Mouse (Mus musculus): ENCODE results near the gene Ttyh2.

Gene Ttyh2

DNA sequence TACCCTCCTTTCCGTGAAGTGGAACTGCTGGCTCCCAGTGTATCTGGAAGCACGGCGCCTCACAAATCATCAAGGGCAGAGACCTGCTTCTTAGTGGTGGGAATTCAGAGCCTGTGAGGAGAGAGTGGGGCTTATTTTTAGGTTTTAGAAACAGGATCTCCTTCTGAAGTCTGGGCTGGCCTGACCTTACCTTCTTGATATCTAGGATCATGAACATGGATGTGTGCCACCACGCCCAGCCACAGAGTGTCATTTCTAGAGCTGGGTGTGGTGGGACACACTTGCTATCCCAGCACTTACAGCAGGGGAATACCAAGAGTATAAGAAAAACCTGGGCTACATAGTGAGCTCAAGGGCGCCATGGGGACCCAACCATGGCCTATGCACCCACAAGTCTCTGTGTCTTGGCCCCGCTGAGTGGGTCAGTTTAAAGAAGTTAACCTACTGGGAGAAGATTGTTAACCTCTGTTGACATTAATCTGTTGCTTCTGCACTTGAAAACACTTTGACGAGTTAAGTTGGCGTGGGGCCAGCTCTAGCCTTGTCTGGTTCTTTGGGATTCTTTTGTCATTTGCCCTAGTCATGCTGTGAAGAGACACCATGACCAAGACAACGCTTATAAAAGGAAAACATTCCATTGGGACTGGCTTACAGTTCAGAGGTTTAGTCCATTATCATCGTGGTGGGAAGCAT, 7.9 kb downstream of the Ttyh2 start:
- DNase-seq: no peak

DNA sequence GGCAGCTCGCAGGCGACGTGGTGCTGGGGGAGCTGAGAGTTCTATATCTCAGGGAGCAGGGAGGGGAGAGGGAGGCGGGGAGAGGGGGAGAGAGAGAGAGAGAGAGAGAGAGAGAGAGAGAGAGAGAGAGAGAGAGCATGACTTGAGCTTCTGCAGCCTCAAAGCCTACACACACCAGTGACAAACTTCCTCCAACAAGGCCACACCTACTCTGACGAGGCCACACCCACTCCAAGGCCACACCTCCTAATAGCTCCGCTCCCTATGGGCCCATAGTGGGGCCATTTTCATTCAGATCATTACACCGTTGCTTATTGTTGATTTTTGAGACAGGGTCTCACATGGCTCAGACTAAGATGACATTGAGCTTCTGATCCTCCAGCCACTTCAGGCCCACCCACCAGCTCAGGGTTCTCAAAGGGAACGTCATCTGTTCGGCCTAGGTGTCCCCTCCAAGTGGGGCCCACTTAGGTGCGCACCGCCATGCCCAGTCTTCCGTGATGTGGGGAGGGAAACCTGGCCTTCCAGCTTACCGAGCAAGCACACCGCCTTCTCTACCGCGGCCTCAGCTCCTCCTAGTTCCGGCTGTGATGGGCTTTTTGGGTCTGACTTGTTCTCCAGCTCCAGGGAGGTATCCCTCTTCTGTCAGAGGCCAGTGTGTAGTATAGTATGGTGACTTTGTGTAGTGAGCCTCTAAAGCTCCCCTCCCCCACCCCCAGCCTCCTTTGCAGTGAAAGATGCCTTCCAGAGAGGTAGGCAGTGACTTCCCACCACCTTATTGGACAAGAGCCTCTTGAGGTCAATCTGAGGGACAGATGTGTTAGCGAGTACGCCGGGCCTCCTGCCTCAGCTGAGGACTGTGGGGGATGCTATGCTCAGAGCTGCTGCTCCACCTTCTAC, 8.7 kb downstream of the Ttyh2 start:
- peak; percentile 48 for DNase-seq

DNA sequence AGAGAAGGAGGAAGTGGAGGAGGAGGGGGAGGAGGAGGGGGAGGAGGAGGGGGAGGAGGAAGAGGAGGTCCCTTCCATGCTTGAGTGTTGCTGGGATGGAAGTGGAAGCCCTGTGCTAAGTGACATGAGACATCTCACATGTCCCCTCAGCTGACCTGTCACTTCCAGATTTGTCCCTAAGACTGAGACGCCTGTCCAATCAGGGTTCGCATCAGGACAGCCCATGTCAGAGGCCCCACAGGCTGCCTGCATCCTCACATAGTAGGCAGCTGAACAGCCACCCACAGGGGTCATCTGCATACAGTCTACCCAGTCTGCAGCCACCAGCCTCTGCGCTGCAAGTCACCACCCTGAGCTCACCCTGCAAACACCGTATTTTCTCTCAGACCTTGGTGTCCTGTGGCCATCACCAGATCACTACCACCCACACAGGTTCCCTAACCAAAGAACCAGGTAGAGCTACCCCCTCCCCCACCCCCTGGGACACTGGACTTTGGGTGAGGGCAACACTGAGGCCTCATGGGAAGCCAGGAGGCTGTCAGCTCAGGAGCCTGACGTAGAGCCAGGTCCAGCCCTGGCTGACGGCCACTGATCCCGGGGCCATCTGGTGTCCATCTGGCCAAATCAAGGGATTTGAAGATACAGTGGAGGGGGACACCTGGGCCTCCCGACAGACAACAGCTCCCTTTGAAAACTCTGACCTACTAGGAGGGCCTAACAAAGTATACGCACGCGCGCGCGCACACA, 9.6 kb downstream of the Ttyh2 start:
- peak; percentile 60 for DNase-seq

- no peak for DNase-seq
Measured at GRCm38 (mm10) chr11:114685526-114686040, 10.4 kb downstream of the Ttyh2 start.

DNA sequence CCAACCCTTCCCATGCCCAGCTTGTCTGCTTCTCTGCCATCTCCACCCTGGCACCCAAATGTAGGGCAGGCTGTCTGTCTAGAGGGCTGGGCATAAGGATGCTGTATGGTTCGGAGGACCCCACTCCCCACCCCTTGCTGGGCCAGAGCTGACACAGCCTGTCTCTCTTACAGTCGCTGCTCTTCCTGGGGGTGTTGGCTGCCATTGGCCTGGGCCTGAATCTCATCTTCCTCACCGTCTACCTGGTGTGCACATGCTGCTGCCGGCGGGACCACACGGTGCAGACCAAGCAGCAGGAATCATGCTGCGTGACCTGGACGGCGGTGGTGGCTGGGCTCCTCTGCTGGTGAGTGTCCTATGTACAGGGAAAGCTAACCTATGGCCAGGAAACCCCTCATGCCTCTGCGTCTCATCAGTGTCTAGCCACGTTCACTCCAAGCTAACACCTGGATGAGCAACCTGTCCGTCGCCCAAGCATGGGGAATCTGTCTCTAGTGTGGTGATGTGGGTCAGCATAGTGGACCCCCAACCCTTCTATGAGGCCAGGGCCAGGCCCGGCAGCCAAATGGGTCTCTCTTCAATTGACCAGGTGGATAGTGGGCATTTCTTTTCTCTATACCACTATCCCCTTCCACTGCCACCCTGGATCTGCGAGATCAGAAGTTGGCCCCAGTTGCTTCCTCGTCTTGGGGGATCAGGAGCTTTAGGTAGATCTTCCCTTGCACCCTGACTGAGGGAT, 11.2 kb downstream of the Ttyh2 start:
- DNase-seq: no peak

GRCm38 (mm10) chr11:114687574-114688188, 12.4 kb downstream of the Ttyh2 start:
- DNase-seq: no peak

- DNase-seq: no peak
Measured at GRCm38 (mm10) chr11:114688729-114689128, 13.5 kb downstream of the Ttyh2 start.

GRCm38 (mm10) chr11:114690192-114690591, 15.0 kb downstream of the Ttyh2 start:
- DNase-seq: no peak

GRCm38 (mm10) chr11:114691454-114692182, 16.4 kb downstream of the Ttyh2 start:
- DNase-seq: no peak

DNA sequence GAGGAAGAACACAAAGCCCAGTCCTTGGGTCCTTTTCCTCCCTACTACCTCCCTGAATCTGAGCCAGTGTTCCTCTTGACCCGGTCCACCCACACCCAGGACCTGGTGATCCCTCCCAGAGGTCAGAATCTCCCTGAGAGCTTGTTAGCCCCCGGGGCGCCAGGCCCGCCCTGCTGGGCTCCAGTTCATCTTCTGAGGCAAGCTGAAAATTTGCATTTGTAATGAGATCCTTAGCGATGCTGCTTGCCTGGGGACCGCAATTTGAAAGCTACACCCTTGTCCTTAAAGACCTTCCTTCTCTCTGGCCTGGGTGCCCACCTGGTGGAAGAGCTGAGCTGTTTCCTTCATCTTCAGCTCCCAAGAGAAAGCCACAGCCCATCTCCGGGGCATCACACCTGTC, 17.4 kb downstream of the Ttyh2 start:
- no peak for DNase-seq

GRCm38 (mm10) chr11:114693456-114693855, 18.2 kb downstream of the Ttyh2 start:
- no peak for DNase-seq

DNA sequence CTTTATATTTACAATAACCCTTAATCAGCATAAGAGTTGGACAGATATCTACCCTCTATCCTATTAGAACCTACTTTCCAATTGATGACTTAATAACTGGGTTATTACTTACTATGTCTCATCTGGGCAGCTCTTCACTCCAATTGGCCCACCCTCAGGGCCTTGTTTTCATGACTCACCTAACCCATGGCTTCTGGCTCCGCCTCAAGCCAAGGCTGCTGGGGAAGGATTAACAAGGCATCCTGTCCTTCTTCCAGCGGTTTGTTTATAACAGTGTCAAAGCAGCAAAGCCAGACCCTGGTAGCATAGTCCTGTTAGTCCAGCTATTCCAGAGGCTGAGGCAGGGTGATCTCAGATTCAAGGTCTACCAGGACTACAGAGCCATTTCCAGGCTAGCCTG, 19.2 kb downstream of the Ttyh2 start:
- no peak for DNase-seq

DNA sequence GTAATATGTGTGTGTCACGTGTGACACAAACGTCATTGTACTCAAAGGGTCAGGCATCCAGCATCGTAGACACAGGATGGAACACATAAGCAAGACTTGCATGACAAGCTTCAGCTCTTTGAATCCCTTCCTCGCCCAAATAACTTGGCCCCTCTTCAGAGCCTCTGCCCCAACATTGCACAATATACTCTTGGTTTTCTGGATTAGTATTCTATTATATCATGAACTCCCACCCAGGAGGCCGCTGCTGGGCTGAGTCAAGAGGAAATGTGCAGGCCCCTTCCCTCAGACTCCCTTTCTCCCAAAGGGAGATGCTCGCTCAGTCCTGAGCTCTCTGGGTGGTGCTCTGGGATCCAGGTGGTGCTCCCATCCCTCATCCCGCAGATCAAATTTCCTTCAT, 23.3 kb downstream of the Ttyh2 start:
- DNase-seq: no peak

- no peak for DNase-seq
Measured at GRCm38 (mm10) chr11:114699511-114699910, 24.3 kb downstream of the Ttyh2 start.

- DNase-seq: no peak
Measured at GRCm38 (mm10) chr11:114702311-114702995, 27.2 kb downstream of the Ttyh2 start.

- no peak for DNase-seq
Measured at GRCm38 (mm10) chr11:114702996-114703361, 27.7 kb downstream of the Ttyh2 start.

DNA sequence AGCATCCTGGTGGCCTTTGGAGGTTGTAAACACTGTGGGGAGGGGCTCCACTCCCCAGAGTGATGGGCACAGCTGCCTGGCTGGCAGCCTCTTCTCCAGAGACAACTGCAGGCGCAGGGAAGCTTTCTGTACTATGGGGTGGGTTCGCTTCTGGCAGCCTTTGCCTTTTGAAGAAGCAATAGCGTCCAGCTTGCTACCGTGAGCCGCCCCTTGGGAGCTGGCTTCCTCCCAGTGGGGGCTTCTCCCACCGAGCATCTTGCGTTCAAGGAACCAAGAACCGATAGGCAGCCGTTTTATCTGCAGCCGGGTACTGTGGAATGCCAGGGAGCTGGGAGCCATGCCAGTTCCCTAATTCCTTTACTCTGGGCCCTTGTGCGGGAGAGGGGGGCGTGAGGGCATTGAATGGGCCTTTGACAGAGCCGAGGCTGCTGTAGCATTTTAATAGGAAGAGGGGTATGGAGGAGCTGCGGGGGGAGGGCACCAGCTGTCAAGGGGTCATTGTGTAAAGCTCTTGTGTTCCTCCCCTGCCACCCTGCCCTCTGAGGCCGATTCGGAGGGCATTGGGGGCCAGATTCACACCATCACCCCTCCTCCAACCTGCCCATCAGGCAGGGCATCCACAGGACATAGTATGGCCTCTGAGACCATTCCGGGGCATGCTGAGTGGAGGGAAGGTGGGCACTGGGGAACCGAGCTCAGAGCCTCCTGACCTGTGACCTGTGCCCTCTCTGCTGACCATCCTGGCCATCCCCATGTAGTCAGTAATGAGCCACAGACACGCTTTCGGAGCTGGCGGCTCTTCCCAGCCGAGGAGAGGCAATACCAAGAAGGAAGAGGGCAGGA, 29.1 kb downstream of the Ttyh2 start:
- no peak for DNase-seq

DNA sequence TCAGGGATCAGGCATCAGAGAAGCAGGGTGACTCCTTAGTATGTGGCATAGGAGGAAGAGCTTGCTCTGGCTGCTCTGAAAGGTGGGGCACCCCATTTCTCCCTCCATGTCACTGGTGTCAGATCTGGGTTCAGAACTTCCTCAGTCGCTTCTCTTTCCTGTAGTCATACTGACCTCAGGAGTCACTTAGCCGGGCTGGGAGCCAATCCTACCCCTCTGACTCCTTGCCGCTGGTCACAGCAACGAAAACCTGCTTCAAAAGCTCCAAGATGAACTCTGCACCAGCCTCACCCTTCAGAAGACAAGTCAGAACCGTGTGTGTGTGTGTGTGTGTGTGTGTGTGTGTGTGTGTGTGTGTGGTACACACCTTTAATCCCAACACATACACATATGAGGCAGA, 31.1 kb downstream of the Ttyh2 start:
- no peak for DNase-seq

- no peak for DNase-seq
Measured at GRCm38 (mm10) chr11:114711393-114711792, 36.2 kb downstream of the Ttyh2 start.

- no peak for DNase-seq
Measured at GRCm38 (mm10) chr11:114711861-114712260, 36.6 kb downstream of the Ttyh2 start.
